Mouse (Mus musculus): ENCODE measurements around the gene Kitl.

DNA sequence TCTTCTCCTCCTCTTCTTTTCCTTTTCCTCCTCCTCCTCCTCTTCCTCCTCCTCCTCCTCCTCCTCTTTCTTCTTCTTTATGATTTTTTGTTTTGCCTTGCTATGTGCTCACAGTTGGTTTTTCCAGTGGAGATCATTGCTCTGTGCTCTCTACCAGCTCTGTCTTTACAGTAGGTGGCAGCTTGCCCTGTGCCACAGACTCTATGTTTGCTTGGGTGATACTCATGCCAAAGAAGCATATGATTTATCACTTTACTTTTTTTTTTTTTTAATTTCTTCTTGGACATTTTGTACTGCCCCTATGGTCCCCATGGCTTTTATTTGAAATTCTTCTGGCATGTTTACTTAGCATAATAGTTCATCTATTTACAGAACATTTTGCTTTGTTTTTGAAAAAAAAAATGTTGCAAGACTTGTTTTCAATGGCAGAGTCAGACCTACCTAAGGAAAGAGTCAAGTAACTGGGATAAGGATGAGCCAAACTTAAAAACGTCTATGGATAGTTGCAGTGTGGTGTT is 41.7 kb downstream of the Kitl start:
- TF ChIP-seq CTCF (IDR thresholded peaks at IDR 0.05; ENCODE audit: extremely low read depth, insufficient read length, insufficient replicate concordance, low read depth, low read length) (no peak), POLR2A (IDR thresholded peaks at IDR 0.05; ENCODE audit: low read depth, low read length) (no peak)

All from small intestine, adult 2 months (tissue).